Mouse (Mus musculus) brain, embryonic 14.5 days (tissue): ENCODE data around the gene 1110051M20Rik.

Experiments
- CTCF ChIP-seq: fragments of 200-500 bp; IDR thresholded peaks from 2 replicates; pipeline ENCODE4 v1.5.1; 2012; ENCODE audit warnings: inconsistent platforms, mild to moderate bottlenecking, moderate library complexity, borderline replicate concordance; ENCODE audit not compliant: insufficient read depth, insufficient read length; ENCODE audit errors: extremely low read depth
- POLR2A ChIP-seq: fragments of 200-500 bp; IDR thresholded peaks from 2 replicates; pipeline ENCODE4 v1.6.1; 2012; ENCODE audit warnings: mild to moderate bottlenecking, inconsistent platforms, borderline replicate concordance; ENCODE audit not compliant: poor library complexity, insufficient read depth, insufficient read length, severe bottlenecking; ENCODE audit errors: extremely low read depth

GRCm38 (mm10) chr2:91421641-91422040 is 22.9 kb downstream of the 1110051M20Rik start:
- TF ChIP-seq POLR2A (no peak), CTCF (no peak)
